Mouse (Mus musculus) MEL-GATA-1-ER (cell line): ENCODE results near the gene Pla2g3.

ENCODE experiments used
- DNase-seq: peaks from one replicate; pipeline ENCODE4 v3.0.0-alpha.2; 2012; ENCODE audit warnings: low read depth; ENCODE audit errors: extremely low read depth

Gene Pla2g3

GRCm38 (mm10) chr11:3519756-3520398, 31.8 kb downstream of the Pla2g3 start:
- no peak for DNase-seq

DNA sequence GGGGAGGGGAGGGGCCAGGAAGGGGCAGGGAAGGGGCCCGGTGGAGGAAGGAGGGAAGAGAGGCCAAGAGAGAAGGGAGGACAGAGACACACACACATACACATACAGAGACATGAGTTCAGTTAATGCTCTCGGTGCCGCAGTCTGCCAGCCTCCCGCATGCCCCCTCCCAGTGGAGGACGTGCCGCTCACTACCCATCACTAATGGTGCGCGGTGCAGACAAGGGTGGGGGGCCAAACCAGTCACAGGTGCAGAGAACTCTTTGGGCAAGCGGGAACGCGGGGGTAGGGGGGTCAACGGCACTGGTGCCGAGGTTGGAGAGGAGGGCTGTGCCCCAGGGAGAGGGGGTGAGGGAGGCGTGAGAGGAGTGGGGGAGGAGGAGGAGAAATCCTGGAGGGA, 32.8 kb downstream of the Pla2g3 start:
- no peak for DNase-seq

- DNase-seq, result no peak
Measured at GRCm38 (mm10) chr11:3521339-3522224, 33.5 kb downstream of the Pla2g3 start.

- no peak for DNase-seq
Measured at GRCm38 (mm10) chr11:3522285-3523000, 34.4 kb downstream of the Pla2g3 start.

DNA sequence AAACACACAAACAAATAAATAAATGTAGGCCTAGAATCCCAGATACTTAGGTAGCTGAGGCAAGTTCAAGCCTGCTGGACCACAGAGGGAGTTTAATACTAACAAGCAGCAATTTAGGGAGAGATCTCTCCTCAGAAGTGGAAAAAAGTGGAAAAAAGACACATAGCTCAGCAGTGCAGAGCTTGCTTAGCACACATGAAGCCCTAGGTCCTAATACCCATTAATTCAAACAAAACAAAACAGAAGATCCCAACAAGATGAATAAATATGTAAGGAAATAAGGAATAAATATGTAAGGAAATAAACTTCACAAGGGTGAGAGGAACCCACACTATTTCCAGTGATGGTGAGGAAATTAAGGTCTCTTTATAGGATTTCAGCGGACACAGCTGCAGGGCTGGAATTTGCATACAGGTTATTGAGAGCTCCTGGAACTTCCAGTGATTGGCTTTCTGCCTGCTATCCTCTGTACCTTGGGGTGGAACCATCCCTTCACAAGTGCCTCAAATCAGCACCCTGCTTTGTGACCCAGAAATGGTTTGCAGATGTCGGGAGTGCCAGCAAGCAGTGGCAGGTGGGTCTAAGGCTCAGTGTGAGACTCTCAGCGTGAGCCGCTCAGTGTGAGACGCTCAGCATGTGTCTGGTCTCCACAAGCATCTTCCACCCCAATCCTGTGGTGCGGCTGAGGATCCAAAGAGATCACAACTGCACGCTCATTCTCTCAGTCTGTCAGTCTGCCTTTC, 35.9 kb downstream of the Pla2g3 start:
- no peak for DNase-seq

- DNase-seq, result no peak
Measured at GRCm38 (mm10) chr11:3525560-3525959, 37.5 kb downstream of the Pla2g3 start.

GRCm38 (mm10) chr11:3526207-3526606, 38.1 kb downstream of the Pla2g3 start:
- DNase-seq, result no peak

GRCm38 (mm10) chr11:3526979-3527738, 39.1 kb downstream of the Pla2g3 start:
- no peak for DNase-seq

DNA sequence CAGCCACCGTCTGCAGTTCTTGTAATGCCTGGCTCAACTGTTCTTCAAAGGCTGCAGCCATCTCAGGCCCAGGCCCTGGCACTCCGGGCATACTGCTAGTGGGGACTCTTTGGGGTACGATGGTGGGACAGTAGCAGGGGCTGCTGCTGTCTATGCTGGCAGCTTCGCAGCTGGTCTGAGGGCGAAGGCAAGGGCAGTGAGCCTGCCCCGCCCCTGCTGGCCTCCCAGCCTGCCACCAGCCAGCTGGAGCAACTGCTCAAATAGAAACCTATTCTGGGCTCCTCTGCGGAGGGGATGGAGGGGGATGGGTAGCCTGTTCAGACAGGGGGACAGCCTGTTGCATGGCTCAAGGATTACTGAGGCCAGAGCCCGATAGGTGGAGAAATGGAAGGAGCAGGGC, 39.7 kb downstream of the Pla2g3 start:
- DNase-seq, result no peak

GRCm38 (mm10) chr11:3528208-3528607, 40.1 kb downstream of the Pla2g3 start:
- DNase-seq, result no peak

GRCm38 (mm10) chr11:3529476-3530252, 41.6 kb downstream of the Pla2g3 start:
- DNase-seq, result no peak

GRCm38 (mm10) chr11:3530731-3531130, 42.6 kb downstream of the Pla2g3 start:
- DNase-seq, result no peak

DNA sequence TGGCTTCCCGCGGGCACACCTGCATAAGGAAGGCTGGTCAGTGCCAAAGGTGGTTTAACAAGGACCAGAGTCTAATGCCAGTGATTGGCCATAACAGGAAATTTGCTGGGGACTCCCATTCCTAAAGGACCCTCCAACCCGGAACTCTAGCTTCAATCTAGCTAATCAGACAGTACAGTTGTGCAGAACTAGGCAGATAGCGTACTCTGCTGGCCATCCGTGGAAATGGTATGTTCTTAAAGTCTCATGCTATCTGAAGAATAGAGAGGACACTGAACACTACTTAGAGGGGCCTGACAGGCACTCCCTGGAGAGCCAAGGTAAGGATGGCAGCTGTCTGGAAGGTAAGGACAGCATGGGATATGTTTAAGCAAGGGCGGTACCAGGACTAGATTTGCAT, 43.5 kb downstream of the Pla2g3 start:
- no peak for DNase-seq

GRCm38 (mm10) chr11:3532101-3532931, 44.2 kb downstream of the Pla2g3 start:
- no peak for DNase-seq

DNA sequence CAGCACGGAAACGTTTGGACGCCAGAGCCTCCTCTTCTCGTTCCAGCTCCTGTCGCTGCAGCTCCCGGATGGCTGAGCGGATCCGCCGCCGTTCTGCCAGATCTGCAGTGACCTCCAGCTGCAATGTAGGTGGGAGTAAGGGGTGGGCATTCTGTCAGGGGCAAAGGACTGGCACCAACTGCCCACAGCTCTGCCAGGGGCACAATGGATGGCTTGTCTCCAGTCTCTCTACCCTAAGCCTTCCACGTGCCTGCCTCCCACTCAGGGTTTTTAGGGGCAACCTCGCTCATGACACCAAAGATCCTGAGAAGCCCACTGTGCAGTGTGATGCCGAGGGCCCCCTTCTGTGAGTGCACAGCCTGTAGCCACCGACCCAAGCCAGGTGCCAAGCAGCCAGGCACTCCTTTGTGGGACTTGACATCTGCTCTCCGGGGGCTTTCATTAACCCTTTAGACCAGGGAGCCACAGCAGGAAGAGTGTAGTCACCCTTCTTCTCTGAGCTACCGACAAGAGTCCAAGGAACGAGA, 45.4 kb downstream of the Pla2g3 start:
- DNase-seq, result no peak

GRCm38 (mm10) chr11:3534956-3535355, 46.9 kb downstream of the Pla2g3 start:
- no peak for DNase-seq

DNA sequence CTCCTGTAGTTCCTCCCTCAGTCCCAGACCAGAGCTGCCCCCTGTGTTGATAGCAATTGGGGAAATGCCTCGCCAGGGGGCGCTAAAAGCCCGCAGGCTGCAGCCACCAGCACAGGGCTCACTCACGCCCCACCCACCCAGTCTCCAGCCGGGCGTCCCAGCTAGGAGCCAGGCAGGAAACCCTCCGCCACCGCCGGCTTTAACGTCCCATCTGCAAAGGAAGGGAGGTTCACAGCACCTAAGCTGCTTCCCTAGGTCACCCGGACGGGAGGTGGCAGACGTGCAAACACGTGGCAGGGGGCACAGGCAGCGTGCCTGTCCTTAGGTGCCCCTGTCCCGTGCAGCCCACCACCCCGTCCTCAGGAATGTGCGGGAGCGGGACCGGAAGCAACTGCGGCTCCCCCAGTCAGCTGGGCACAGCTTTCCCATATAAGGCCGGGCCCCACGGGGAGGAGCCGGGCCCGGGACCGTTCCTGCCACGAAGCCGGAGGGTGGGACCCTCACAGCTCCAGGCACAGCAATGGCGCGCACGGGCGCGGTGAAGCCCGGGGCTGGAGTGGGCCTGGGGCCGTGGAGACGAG, 47.4 kb downstream of the Pla2g3 start:
- peak; percentile 73 for DNase-seq

DNA sequence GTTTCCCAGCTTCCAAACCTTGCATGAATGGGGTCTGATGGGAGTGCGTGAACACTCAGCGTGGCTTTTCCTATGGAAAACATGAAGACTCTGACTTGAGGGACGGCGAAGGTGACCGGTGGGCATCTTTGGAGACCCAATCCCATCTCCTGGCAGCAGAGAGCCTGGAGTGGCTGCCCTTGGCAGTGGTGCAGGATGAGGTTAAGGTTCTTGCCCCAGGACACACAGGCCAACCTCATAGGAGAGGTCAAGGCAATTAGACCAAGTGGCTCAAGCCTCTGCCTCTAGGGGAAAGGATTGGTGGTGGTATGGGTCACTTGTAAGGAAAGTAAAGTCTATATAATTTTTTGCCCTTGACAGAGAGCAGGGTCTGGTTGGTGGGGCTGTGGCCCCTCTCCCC, 48.0 kb downstream of the Pla2g3 start:
- DNase-seq, result no peak
